Mouse (Mus musculus) ovary, postnatal 10 days (tissue): ENCODE results near the gene Trp53tg5.

Experiments used
- DNase-seq: peaks from one replicate; pipeline ENCODE4 v3.0.0; 2022; ENCODE audit warnings: low spot score

Gene Trp53tg5

DNA sequence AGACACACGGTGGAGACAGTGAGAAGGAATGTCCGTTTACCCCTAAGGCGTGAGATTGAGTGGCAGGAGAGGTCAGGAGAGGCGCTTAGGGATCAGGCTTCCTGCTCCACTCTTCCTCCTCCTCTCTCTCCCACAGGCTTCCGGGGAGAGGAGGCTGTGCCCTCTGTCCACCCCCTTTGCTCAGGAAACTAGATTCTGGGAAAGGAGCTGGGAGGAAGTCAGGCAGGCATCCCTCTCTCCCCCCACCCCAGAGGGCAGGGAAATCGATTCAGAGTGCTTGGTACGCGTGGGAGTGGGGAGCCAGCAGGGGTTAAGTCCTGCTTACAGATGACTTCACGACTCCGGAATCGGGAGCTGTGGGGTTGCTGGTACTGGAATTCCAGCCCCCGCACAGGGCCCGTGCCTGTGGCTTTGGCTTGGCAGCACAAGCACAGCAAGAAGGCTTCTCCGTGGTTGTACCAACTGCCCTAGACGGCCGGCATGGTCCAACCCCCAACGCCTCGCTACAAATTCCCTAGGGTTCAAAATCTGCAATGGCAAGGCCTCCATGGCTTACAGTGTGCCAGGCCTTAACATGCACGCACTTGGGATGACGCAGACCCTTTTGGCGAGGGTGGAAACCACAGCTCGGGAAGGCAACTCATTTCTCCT is 40.9 kb downstream of the Trp53tg5 start:
- DNase-seq = no peak

DNA sequence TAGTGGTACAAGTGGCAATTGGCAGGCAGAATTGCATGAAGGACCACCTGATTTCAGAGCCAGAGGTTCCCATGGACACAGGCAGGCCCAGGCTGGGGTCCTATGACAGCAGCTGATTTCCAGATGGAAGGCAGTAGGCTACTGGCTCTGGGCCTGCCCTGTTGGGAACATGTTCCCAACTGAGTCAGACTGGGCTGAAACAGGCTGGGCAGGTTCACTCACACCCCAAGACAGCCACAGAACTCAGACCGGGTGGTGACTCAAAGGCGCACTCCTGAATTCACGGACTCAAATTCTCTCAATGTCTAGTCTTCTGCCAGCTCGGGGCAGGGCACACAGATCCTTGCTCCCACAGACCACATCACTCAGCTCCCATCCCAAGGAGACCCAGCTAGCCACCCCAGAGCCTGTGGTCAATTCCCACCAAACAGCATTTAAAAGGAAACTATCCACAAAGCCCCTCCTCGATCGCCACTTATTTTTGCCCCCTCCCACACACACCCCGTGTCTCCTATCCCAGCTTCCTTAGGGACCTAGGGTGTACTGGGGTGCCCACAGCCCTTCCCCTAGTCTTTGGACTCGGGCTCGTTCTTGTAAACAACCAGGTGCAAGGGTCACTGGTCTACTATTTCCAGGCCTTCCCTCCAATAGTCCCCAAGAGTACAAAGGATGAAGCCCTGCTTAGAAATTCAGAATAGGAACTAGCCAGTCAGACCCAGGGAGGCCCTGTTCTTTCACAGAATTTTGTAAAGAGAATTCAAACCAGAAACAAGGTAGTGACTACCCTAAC is 41.7 kb downstream of the Trp53tg5 start:
- no peak for DNase-seq

DNA sequence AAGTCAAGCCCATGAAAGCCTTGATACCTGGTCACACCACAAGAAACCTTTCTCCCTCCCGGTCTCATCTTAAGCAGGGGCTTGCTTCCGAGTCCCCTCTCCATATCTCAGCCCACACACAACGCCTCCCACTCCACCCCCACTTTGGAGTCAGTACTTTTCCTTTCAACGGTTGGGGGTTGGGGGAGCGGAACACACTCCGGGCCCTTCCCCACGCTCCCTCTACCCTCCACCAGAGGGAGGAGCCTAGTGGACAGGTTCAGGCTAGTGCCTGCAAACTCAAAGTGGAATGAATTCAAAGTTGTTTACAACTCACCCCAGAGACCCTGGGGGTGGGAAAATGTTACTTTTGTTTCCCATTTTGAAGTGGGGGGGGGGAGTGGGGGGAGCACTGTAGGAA is 42.8 kb downstream of the Trp53tg5 start:
- no peak for DNase-seq

DNA sequence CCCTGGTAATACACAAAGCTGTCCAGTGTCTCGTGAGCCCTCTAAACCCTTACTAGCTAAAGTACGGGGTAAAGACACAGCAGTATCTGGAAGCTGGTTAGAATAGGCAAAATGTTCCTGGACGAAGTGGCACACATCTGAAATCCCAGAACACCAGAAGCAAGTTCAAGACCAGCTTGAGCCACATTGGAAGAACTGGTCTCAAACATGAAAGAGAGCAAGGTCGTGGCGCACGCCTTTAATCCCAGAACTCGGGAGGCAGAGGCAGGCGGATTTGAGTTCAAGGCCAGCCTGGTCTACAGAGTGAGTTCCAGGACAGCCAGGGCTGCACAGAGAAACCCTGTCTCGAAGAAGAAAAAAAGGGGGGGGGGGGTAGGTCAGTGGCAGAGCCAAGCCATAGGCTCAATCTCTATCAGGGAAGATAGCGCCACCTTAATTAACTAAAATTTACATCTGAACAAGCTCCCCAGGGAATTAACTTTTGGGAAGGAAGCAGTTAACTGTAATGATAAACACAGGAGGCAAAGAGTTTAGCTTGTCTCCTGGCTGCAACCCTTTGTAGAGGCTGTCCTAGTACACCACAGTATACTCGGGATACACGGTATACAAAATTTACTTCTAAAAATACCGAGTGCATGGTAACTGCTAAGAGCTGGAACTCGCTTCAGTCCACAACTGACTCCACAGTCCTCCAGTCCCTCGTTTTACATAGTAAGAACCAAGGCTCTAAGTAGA is 43.5 kb downstream of the Trp53tg5 start:
- DNase-seq = no peak

DNA sequence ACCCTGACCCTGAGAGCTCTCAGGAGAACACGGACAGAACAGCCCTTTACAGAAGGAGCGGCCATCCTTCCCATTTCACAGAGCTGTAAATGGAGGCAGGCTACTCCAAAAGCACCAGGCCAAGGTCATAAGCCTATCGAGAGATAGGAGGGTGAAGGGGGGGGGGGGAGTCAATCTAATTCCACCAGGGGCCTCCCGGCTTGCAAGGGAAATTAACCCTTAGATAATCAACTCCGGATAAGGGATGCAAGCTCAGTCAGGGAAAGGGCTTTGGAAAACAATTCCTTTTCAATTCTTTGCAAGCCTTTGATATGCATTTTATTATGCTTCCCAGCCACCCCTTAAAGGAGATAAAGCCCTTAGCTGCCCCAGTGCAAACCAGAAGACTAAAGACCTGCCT is 45.1 kb downstream of the Trp53tg5 start:
- DNase-seq = no peak

DNA sequence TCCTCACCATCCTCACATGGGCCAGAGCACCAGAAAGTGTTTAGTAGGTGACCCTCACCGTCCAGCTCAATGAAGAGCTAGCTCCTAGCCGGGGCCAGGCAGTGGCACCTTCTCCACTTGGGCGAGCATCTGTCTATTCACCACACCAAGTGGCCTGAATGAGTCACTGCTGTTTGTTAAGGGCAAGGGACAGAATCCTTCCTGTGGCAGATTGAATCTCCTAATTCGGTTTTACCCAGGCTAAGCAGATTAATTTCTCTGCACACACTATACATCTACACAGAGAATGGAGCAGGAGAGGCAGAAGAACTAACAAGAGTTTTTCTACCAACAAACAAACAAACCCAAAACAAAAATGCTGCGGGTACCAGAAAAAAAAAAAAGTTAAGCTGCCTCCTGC is 46.6 kb downstream of the Trp53tg5 start:
- no peak for DNase-seq

DNA sequence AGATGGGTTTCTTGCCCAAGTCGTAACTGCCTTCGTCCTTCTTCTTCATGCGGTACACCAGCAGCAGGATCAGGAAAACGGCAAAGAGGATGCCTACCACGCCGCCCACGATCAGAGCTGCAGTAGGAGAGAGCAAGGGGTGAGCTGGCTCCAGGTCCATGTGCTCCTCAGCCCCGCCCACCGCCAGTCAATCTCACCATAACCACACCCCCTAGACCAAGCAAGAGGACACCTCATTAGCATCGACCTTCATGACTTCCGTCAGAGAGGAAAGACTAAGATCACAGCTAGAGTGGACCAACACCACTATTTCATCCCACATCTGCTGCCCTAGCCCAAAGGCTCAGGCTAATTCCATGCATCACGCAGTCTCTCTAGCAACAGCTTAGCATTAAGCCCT is 47.4 kb downstream of the Trp53tg5 start:
- DNase-seq = no peak

DNA sequence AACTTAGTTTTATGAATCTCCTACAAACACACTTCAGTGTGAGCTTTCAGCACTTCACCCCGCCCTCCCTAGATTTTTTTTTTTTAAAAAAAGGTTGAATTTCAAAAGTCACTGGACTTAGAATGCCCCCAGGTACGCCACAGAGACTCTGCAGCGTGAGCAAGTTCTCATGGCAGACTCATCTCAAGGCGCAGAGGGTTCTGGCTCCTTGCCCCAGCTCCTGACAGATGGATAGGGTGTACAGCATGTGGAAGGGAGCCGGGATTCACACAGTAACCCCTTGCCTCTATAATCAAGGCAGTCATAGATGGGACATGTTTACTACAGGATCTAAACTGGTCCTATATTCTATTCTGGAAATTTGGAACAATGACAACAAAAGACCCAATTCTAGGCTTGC is 48.1 kb downstream of the Trp53tg5 start:
- DNase-seq = no peak

DNA sequence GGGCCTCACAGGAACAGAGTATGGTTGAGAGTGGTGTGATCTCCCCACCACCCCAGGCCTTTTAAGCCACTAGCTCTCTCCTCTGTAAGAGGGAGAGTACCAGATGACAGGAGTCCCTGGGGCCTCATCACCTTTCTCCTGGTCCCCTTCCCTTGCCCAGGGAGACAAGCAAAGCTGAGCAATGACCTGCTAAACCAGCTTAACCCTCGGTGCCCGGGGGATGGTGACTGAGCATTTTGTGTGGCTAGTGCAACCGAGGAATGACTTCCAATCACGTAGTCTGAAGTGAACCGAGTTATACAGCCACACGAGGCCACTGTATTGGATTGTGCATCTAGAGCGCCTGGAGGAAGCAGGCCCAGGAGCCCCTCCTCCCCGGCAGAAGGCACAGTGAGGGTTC is 49.1 kb downstream of the Trp53tg5 start:
- no peak for DNase-seq

DNA sequence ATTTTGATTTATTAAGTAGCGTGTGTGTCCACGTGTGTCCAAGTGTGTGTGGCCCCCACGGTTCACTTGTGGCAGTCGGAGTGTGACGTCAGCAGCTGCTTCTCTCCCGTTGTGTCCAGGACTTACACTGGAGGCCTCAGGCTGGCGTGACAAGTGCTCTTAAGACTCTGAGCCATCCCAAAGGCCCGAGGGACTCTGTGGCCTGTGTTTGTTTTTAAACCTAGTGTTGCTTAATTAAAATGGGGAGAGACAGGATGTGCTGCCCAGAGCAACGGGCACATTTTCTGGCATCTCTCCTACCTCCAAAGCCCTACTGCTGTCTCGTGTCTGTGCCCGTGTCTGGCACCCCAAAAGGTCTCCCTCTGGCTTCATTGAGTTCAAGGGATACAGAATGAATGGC is 50.1 kb downstream of the Trp53tg5 start:
- no peak for DNase-seq

DNA sequence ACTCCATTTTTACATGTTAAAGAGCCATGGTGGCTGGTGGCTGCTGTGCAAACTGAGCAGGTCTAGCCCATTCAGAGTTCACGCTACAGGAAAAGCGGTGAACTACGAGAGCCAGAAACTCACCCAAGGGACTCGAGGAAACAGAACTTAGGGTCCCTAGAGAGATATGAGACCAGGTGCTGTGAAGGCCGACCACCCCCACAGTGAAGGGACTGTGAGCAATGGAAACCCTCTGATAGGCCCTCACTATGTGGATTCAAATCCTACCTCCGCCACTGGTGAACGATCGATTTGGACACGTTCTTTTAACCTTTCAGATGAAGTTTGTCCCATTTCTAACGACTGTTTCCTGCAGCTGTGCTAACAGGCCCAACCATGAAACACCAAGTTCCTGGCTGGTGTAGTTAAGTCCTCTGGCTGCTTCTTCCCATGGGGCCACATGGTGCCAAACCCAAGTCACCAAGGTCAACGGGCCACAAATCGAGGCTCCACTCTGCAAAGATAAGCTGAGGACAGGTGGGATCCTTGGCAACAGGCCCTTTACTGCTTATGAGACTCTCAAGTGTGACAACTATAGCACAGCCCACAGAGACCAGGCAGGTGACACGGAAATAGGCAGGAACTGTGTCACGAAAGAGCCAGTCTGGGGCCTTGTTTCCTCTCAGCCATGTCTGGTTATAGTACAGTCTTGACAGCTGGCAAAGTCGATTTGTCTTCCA is 50.7 kb downstream of the Trp53tg5 start:
- no peak for DNase-seq

DNA sequence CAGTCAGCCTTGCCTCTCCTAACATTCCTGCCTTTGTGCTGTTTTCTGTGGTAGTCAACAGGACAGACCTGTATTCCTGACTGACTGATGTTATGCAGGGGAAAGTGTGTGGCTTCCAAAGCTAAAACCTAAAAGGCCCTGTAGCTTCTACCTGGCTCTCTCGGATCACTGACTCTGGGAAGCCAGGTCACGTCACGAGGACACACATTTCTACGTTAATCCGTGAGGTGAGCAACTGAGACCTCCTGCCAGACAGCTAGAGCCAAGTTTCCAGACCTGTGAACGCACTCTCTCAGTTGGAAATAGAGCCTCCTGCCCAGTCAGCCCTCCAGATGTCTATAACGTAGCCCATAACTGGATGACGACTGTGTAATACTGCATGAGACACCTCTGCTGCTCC is 51.5 kb downstream of the Trp53tg5 start:
- no peak for DNase-seq

DNA sequence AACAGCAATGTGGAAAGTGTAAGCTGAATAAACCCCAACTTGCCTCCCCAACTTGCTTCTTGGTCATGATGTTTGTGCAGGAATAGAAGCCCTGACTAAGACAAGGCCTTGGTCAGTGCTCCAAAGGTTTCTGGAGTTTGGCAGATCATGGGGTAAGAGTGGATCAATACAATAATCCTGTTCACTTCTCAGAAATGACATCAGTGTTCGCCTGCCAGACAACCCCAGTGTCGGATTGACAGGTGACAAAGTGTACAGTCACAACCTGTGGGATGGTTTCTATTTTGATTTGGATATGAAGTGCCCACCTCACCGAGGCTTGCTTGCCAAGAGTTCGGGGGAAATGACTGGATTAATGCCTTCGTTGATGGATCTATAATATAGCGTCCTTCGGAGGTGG is 52.2 kb downstream of the Trp53tg5 start:
- DNase-seq = no peak
